Mouse (Mus musculus): Measurements from ENCODE around the gene Klhdc3. TPM values are rescaled to one million over a fixed set of nuclear protein-coding genes. Genes with fewer than 3 reads are reported as not detected.

Klhdc3 gene
- 21.5 and 22.1 TPM in 2 replicates for total RNA-seq (2017)

GRCm38 (mm10) chr17:46680760-46681373 is at the start of gene Klhdc3:
Klhdc3 (minus strand) TSS chr17:46680914.
- peak; percentile 95 to 98 for ATAC-seq (replicated peaks in 1 of 2; ENCODE audit: insufficient read depth in 1 of 2, low FRiP score in 2 of 2, low TSS enrichment in 1 of 2, low read depth in 1 of 2, poor library complexity in 2 of 2, severe bottlenecking in 2 of 2)

GRCm38 (mm10) chr17:46728904-46729318 is 48.2 kb upstream of the Klhdc3 start, which contains the start of gene Gnmt:
Gnmt (minus strand) TSS chr17:46729168.
- ATAC-seq (replicated peaks in 1 of 2; ENCODE audit: insufficient read depth in 1 of 2, low FRiP score in 2 of 2, low TSS enrichment in 1 of 2, low read depth in 1 of 2, poor library complexity in 2 of 2, severe bottlenecking in 2 of 2) = no peak

GRCm38 (mm10) chr17:46728496-46728895 is 47.8 kb upstream of the Klhdc3 start:
- ATAC-seq (replicated peaks in 1 of 2; ENCODE audit: insufficient read depth in 1 of 2, low FRiP score in 2 of 2, low TSS enrichment in 1 of 2, low read depth in 1 of 2, poor library complexity in 2 of 2, severe bottlenecking in 2 of 2) = no peak

- ATAC-seq (replicated peaks in 1 of 2; ENCODE audit: insufficient read depth in 1 of 2, low FRiP score in 2 of 2, low TSS enrichment in 1 of 2, low read depth in 1 of 2, poor library complexity in 2 of 2, severe bottlenecking in 2 of 2) = no peak
Observed at GRCm38 (mm10) chr17:46728021-46728420, 47.3 kb upstream of the Klhdc3 start.

- no peak for ATAC-seq (replicated peaks in 1 of 2; ENCODE audit: insufficient read depth in 1 of 2, low FRiP score in 2 of 2, low TSS enrichment in 1 of 2, low read depth in 1 of 2, poor library complexity in 2 of 2, severe bottlenecking in 2 of 2)
Observed at GRCm38 (mm10) chr17:46727271-46727670, 46.6 kb upstream of the Klhdc3 start.

- no peak for ATAC-seq (replicated peaks in 1 of 2; ENCODE audit: insufficient read depth in 1 of 2, low FRiP score in 2 of 2, low TSS enrichment in 1 of 2, low read depth in 1 of 2, poor library complexity in 2 of 2, severe bottlenecking in 2 of 2)
Observed at GRCm38 (mm10) chr17:46725731-46726645, 45.3 kb upstream of the Klhdc3 start.

- peak; percentile 52 to 60 for ATAC-seq (replicated peaks in 1 of 2; ENCODE audit: insufficient read depth in 1 of 2, low FRiP score in 2 of 2, low TSS enrichment in 1 of 2, low read depth in 1 of 2, poor library complexity in 2 of 2, severe bottlenecking in 2 of 2)
Observed at GRCm38 (mm10) chr17:46725273-46725672, 44.6 kb upstream of the Klhdc3 start.

- no peak for ATAC-seq (replicated peaks in 1 of 2; ENCODE audit: insufficient read depth in 1 of 2, low FRiP score in 2 of 2, low TSS enrichment in 1 of 2, low read depth in 1 of 2, poor library complexity in 2 of 2, severe bottlenecking in 2 of 2)
Observed at GRCm38 (mm10) chr17:46724477-46725084, 43.9 kb upstream of the Klhdc3 start.

- no peak for ATAC-seq (replicated peaks in 1 of 2; ENCODE audit: insufficient read depth in 1 of 2, low FRiP score in 2 of 2, low TSS enrichment in 1 of 2, low read depth in 1 of 2, poor library complexity in 2 of 2, severe bottlenecking in 2 of 2)
Observed at GRCm38 (mm10) chr17:46721077-46721476, 40.4 kb upstream of the Klhdc3 start.

GRCm38 (mm10) chr17:46714756-46715481 is 34.2 kb upstream of the Klhdc3 start:
- ATAC-seq (replicated peaks in 1 of 2; ENCODE audit: insufficient read depth in 1 of 2, low FRiP score in 2 of 2, low TSS enrichment in 1 of 2, low read depth in 1 of 2, poor library complexity in 2 of 2, severe bottlenecking in 2 of 2) = no peak

GRCm38 (mm10) chr17:46713849-46714248 is 33.1 kb upstream of the Klhdc3 start:
- no peak for ATAC-seq (replicated peaks in 1 of 2; ENCODE audit: insufficient read depth in 1 of 2, low FRiP score in 2 of 2, low TSS enrichment in 1 of 2, low read depth in 1 of 2, poor library complexity in 2 of 2, severe bottlenecking in 2 of 2)

- ATAC-seq (replicated peaks in 1 of 2; ENCODE audit: insufficient read depth in 1 of 2, low FRiP score in 2 of 2, low TSS enrichment in 1 of 2, low read depth in 1 of 2, poor library complexity in 2 of 2, severe bottlenecking in 2 of 2) = no peak
Observed at GRCm38 (mm10) chr17:46712442-46712841, 31.7 kb upstream of the Klhdc3 start.

- ATAC-seq (replicated peaks in 1 of 2; ENCODE audit: insufficient read depth in 1 of 2, low FRiP score in 2 of 2, low TSS enrichment in 1 of 2, low read depth in 1 of 2, poor library complexity in 2 of 2, severe bottlenecking in 2 of 2) = peak in 1 of 2 experiments; percentile 29; a peak in 1 of 4 replicates
Observed at GRCm38 (mm10) chr17:46711612-46712271, 31.0 kb upstream of the Klhdc3 start.

GRCm38 (mm10) chr17:46710959-46711597 is 30.4 kb upstream of the Klhdc3 start, which contains the start of gene Pex6:
Pex6 (plus strand) TSS chr17:46711463.
- peak; percentile 84 to 90 for ATAC-seq (replicated peaks in 1 of 2; ENCODE audit: insufficient read depth in 1 of 2, low FRiP score in 2 of 2, low TSS enrichment in 1 of 2, low read depth in 1 of 2, poor library complexity in 2 of 2, severe bottlenecking in 2 of 2)

GRCm38 (mm10) chr17:46706375-46707089 is 25.8 kb upstream of the Klhdc3 start:
- ATAC-seq (replicated peaks in 1 of 2; ENCODE audit: insufficient read depth in 1 of 2, low FRiP score in 2 of 2, low TSS enrichment in 1 of 2, low read depth in 1 of 2, poor library complexity in 2 of 2, severe bottlenecking in 2 of 2) = no peak
